Mouse (Mus musculus): ENCODE measurements around the gene Ppfia1.

The Ppfia1 gene

GRCm38 (mm10) chr7:144553237-144554122 lies at the start of gene Ppfia1:
TSS of gene Ppfia1 (minus strand) at chr7:144553729.
- DNase-seq (ENCODE audit: low read depth): peak; percentile 99

DNA sequence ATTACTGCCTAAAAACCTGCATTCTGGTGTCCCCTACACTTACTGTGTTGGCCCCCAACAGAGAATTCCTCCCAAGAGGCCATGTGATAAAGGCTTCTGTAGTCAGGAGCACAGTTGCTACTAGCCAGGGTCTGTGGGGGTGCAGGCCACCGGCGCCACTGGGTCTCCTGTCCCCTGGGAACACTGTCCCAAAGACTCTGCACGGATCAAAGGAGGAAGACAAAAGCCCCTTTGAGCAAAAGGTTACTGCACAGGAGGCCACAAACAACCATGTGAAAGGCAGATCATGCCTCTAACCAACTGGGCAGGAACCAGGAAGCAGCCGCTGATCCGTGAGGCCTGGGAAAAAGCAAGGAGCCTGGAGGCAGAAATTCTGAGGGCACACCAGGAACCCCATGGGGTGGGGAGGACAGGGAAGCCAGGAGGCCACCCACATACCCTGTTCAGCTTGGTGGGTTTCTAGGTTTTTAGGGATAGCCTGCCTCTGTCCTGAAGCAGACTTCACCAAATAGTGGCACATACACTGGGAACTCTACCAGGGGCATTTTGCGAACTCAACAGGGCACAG lies 46.9 kb upstream of the Ppfia1 start:
- no peak for DNase-seq (ENCODE audit: low read depth)

DNA sequence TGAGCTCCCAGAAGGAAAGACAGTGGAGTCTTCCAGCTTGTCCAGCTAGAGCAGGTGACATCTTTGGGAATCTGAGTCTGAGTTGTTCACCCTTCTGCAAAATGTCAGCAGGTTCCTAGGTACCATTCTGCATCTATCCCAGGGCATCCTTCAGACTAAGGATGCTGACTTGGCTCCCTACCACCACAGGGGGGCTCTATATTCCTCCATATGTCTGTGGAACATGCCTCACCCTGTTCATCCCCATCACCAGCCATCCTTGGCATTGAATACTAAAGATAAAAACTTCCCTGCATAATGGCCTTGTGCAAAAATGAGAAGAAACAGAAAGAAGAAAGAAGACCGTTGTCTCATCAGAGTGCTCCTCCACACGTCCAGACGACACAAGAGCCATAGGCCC lies 36.0 kb upstream of the Ppfia1 start:
- DNase-seq (ENCODE audit: low read depth): no peak

- no peak for DNase-seq (ENCODE audit: low read depth)
These were observed 33.8 kb upstream of the Ppfia1 start for GRCm38 (mm10) chr7:144587291-144587690.

- peak; percentile 48 for DNase-seq (ENCODE audit: low read depth)
These were observed 32.1 kb upstream of the Ppfia1 start for GRCm38 (mm10) chr7:144585648-144586047.

DNA sequence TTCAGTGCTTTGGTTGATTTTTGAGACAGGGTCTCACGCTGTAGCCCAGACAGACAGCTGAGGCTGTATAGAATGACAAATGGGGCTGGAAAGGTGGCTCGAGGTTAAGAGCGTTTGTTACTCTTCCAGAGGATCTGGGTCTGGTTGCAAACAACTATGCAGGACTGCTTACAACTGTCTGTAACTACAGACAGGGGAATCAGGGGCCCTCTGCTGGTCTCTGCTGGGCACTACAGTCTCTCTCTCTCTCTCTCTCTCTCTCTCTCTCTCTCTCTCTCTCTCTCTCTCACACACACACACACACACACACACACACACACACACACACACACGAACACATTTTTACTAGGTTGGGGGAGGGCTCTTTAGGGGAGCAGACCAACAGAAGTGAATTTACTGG lies 30.1 kb upstream of the Ppfia1 start:
- DNase-seq (ENCODE audit: low read depth): peak; percentile 84

DNA sequence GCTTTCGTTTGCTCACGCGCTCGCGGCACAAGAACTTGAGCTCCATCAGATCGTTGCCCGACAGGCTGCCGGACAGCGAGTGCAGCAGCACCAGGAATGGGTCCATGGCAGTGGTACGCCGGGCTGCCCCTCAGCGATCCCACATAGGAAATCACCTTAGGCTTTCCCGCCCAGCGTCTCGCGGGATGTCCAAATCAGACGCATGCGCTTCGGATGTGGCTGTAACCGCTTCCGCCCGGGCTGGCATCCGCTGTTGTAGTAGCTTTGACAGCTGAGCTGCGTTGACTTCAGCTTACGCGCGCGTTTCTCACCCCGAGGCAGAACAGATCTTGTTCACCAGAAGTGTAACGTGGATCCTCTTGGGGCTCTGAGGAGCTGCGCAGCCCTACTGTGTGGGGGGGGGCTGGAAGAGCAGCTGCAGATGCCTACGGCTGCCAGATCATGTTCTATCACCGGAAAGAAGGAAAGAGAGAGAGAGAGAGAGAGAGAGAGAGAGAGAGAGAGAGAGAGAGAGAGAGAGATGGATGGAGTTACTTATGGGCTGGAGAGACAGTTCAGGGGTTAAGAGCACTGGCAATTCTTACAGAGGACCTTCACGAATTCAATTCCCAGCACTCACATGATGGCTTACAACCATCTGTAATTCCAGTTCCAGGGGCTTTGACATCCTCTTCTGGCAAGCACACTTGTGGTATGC lies 28.9 kb upstream of the Ppfia1 start, which contains the start of gene Fadd:
Fadd (minus strand) TSS at position 180 of the 697 bp plus-strand sequence.
- peak; percentile 97 for DNase-seq (ENCODE audit: low read depth)

- DNase-seq (ENCODE audit: low read depth): peak; percentile 87
These were observed 28.2 kb upstream of the Ppfia1 start for GRCm38 (mm10) chr7:144581559-144582283.

GRCm38 (mm10) chr7:144577876-144578275 lies 24.3 kb upstream of the Ppfia1 start:
- DNase-seq (ENCODE audit: low read depth): no peak

GRCm38 (mm10) chr7:144572234-144572633 lies 18.7 kb upstream of the Ppfia1 start:
- DNase-seq (ENCODE audit: low read depth): no peak

- DNase-seq (ENCODE audit: low read depth): no peak
These were observed 18.1 kb upstream of the Ppfia1 start for GRCm38 (mm10) chr7:144571598-144571997.

- DNase-seq (ENCODE audit: low read depth): no peak
These were observed 15.9 kb upstream of the Ppfia1 start for GRCm38 (mm10) chr7:144569428-144569827.

DNA sequence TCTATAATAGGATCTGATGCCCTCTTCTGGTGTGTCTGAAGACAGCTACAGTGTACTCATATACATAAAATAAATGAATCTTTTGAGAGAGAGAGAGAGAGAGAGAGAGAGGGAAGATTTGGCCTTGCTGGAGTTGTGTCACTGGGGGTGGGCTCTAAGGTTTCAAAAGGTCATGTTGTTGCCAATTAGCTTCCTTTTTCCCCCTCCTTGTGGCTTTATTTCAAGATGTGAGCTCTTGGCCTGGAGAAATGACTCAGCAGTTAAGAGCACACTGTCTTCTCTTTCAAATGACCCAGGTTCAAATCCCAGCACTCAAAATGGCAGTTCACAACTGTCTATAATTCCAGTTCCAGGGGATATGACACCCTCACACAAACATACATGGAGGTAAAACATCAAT lies 14.6 kb upstream of the Ppfia1 start:
- DNase-seq (ENCODE audit: low read depth): no peak

GRCm38 (mm10) chr7:144566921-144567682 lies 13.6 kb upstream of the Ppfia1 start:
- DNase-seq (ENCODE audit: low read depth): no peak

- no peak for DNase-seq (ENCODE audit: low read depth)
These were observed 10.1 kb upstream of the Ppfia1 start for GRCm38 (mm10) chr7:144563456-144564155.

DNA sequence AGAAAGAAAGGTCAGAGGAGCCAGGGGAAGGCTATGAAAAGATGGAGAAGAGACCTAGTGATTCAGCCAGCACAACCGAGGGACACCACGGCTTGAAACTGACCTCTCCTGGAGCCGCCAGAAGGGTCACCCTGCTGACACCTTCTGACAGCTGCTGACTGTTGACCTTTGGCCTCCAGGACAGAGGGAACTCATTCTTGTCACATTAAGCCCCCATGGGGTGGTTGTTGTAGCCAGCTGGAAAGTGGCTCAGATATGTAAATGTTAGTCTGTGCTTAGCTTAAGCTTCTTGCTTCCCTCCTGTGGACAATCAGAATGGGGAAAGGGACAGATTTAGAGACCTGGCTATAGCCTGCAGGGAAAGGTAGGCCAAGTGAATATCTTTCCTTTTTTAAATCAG lies 8.5 kb upstream of the Ppfia1 start:
- no peak for DNase-seq (ENCODE audit: low read depth)

DNA sequence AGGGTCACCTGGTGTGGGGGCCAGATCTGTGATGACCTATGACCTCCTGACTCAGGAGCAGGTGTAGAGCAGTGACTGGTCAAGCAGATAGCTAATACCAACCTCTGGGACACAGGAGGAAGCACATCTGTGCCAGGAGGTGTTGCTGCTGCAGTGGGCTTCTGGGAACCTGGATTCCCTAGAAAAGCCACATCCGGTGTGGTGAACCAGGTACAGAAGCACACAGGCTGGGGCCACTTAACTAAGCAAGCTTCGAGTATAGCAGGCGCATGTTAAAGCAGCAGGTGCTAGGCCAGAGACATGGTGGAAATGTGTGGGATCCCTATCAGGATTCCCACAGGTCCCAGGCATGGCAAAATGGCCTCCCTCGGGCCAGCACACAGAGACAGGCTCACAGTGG lies 7.1 kb upstream of the Ppfia1 start:
- DNase-seq (ENCODE audit: low read depth): peak; percentile 58

DNA sequence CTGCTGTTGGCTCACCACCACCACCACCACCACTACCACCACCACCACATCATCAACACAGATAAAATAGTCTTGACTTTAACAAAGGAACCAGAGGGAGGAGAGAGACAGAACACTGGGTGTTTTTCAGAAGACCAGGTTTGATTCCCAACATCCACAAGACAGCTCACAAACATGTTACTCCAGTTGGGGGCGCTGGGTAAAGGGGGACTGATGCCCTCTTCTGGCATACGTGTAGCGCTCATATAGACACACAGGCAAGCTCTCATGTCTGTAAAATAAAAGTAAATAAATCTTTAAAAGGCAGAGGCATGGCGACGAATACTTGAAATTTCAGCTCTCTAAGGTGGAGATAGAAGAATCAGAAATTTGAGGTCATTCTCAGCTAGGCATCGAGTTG lies 5.0 kb upstream of the Ppfia1 start:
- DNase-seq (ENCODE audit: low read depth): no peak

GRCm38 (mm10) chr7:144554123-144554472 lies 569 bp upstream of the Ppfia1 start:
- DNase-seq (ENCODE audit: low read depth): no peak

- no peak for DNase-seq (ENCODE audit: low read depth)
These were observed 1.3 kb downstream of the Ppfia1 start for GRCm38 (mm10) chr7:144552274-144552673.

GRCm38 (mm10) chr7:144550811-144551210 lies 2.7 kb downstream of the Ppfia1 start:
- no peak for DNase-seq (ENCODE audit: low read depth)
